Comparison of ENCODE assay signal across 9 mouse cellular contexts in genomic region chr4:132049549-132050200, GRCm38 (mm10). TPM values are rescaled to one million over a fixed set of nuclear protein-coding genes. Genes with fewer than 3 reads are reported as not detected.
A peak's percentile ranks its signal among the peaks of the same experiment; 100 is the strongest.
DNase-seq lines count a peak whose midpoint lies in the region; ATAC-seq and TF ChIP-seq lines count a peak whose summit lies in the region.
"Had no signal": no experiment of that assay in that cellular context is flagged by ENCODE, and none has a peak within 500 bp of the region (broad histone marks: within the 10 kb centered on the region; RNA-seq: fewer than 3 reads in every experiment).

No protein-coding gene starts in this region.

- H3K4me2 ChIP-seq in embryonic facial prominence, embryonic 13.5 days = peak overlapping the region; percentile 86
- H3K4me2 ChIP-seq in midbrain, postnatal 0 days (ENCODE audit: low read depth, low read length, poor library complexity, severe bottlenecking) = peak overlapping the region; percentile 67

- peaks cover 13% of the 10 kb centered on the region for H3K4me1 ChIP-seq in E14TG2a.4 (replicated peaks; ENCODE audit: low read depth, low read length)
- peaks cover 22% of the 10 kb centered on the region for H3K4me1 ChIP-seq in embryonic facial prominence, embryonic 13.5 days
- peaks cover 7% of the 10 kb centered on the region; the same call in 1 of the 2 replicates for H3K4me1 ChIP-seq in midbrain, postnatal 0 days (ENCODE audit: insufficient read depth, low read length)

- no peak for TF ChIP-seq CTCF in E14TG2a.4 (conservative IDR thresholded peaks at IDR 0.05; ENCODE audit: low read length)
- TF ChIP-seq CTCF in midbrain, postnatal 0 days (IDR thresholded peaks at IDR 0.05) = no peak

- DNase-seq in gastrocnemius, adult 18-20 months (ENCODE audit: low spot score) = peak; percentile 30
- DNase-seq in gastrocnemius, adult 8-10 months (ENCODE audit: low spot score in 2 of 2) = no peak
- DNase-seq in induced T-regulatory cell, adult 2 months (ENCODE audit: low read depth) = peak; percentile 51
- DNase-seq in midbrain, postnatal 0 days (ENCODE audit: low spot score) = no peak
- no peak for DNase-seq in spleen, adult 12 weeks (ENCODE audit: low spot score)
- DNase-seq in urinary bladder, postnatal 36 days (ENCODE audit: low spot score in 2 of 2) = no peak

- H3K9ac ChIP-seq in embryonic facial prominence, embryonic 13.5 days = 0 out of 2 replicates have a peak overlapping the region, but pooled peaks have one; percentile 36
- H3K9ac ChIP-seq in midbrain, postnatal 0 days (replicated peaks; ENCODE audit: low read length, poor library complexity, severe bottlenecking) = 0 out of 2 replicates have a peak overlapping the region, but pooled peaks have one; percentile 15

- no peaks in the 10 kb centered on the region for H3K36me3 ChIP-seq in E14TG2a.4 (ENCODE audit: insufficient read depth, low read length)
- H3K36me3 ChIP-seq in embryonic facial prominence, embryonic 13.5 days = no peaks in the 10 kb centered on the region
- H3K36me3 ChIP-seq in midbrain, postnatal 0 days (ENCODE audit: insufficient read depth, low read length) = no peaks in the 10 kb centered on the region

- H3K4me3 ChIP-seq in E14TG2a.4 (replicated peaks; ENCODE audit: low read length) = peak overlapping the region; percentile 95
- H3K4me3 ChIP-seq in embryonic facial prominence, embryonic 13.5 days = peak overlapping the region; percentile 93
- H3K4me3 ChIP-seq in midbrain, postnatal 0 days (ENCODE audit: low read depth, low read length) = peak overlapping the region; percentile 98

- no peaks in the 10 kb centered on the region for H3K9me3 ChIP-seq in E14TG2a.4 (ENCODE audit: low read length)
- H3K9me3 ChIP-seq in embryonic facial prominence, embryonic 13.5 days = no peaks in the 10 kb centered on the region
- no peaks in the 10 kb centered on the region for H3K9me3 ChIP-seq in midbrain, postnatal 0 days (ENCODE audit: low read length)

- H3K27ac ChIP-seq in embryonic facial prominence, embryonic 13.5 days = no peak overlapping the region
- no peak overlapping the region for H3K27ac ChIP-seq in midbrain, postnatal 0 days (ENCODE audit: low read depth, low read length)

- WGBS in embryonic facial prominence, embryonic 13.5 days = 10% methylated on average over 15 of the region's 15 CpGs
- 5% methylated on average over 15 of the region's 15 CpGs for WGBS in midbrain, postnatal 0 days

- no peak for ATAC-seq in embryonic facial prominence, embryonic 13.5 days (ENCODE audit: insufficient number of reproducible peaks, insufficient read depth, low FRiP score, low TSS enrichment, low read depth)
- no peak for ATAC-seq in midbrain, postnatal 0 days (ENCODE audit: low FRiP score)

- H3K27me3 ChIP-seq in E14TG2a.4 (ENCODE audit: insufficient read depth, low read length) = peaks cover 53% of the 10 kb centered on the region
- H3K27me3 ChIP-seq in embryonic facial prominence, embryonic 13.5 days = no peaks in the 10 kb centered on the region
- H3K27me3 ChIP-seq in midbrain, postnatal 0 days (ENCODE audit: insufficient read depth, low read length) = no peaks in the 10 kb centered on the region
- H3K27me3 ChIP-seq: Patski had no signal

RNA-seq across cellular contexts. Expression of gene Gm10300, which starts 24.8 kb away (rescaled TPM):
- total RNA-seq in gastrocnemius, adult 18-20 months (2021) = under 1 TPM in 1 of 2 experiments, not detected in 1; 0.09 TPM
- under 1 TPM in 3 of 4 experiments, not detected in 1; 0.10 to 0.22 (median 0.11) TPM for total RNA-seq in gastrocnemius, adult 8-10 months (2022)
- polyA plus RNA-seq in embryonic facial prominence, embryonic 13.5 days (2015; fragmentation: Nextera tagmentation; extraction: Ambion mirVana) = 0.11 TPM in 1 of 2 replicates, not detected in the other
- 0.05 TPM in 1 of 2 replicates, not detected in the other for total RNA-seq in midbrain, postnatal 0 days (2014; rRNA removed)
- 0.06 TPM in 1 of 2 replicates, not detected in the other for polyA plus RNA-seq in midbrain, postnatal 0 days (2015; fragmentation: Nextera tagmentation; extraction: Ambion mirVana)

RNA-seq across cellular contexts. Expression of gene Epb41, which starts 25.4 kb away (rescaled TPM):
- 100 to 1,000 TPM; 108 to 134 TPM for total RNA-seq in gastrocnemius, adult 18-20 months (2021)
- total RNA-seq in gastrocnemius, adult 8-10 months (2022) = 100 to 1,000 TPM; 114 to 129 (median 121) TPM
- polyA plus RNA-seq in embryonic facial prominence, embryonic 13.5 days (2015; fragmentation: Nextera tagmentation; extraction: Ambion mirVana) = 69.6 and 80.3 TPM in 2 replicates
- 70.4 and 77.1 TPM in 2 replicates for total RNA-seq in midbrain, postnatal 0 days (2014; rRNA removed)
- 29.4 and 29.9 TPM in 2 replicates for polyA plus RNA-seq in midbrain, postnatal 0 days (2015; fragmentation: Nextera tagmentation; extraction: Ambion mirVana)

Comparison
In these comparisons a context has a peak if more than half of its experiments do, and no peak if none do; other contexts are left out.
1. DNase-seq: peak in gastrocnemius, adult 18-20 months (single experiment) and induced T-regulatory cell, adult 2 months (single experiment); none in gastrocnemius, adult 8-10 months (0 of 2), midbrain, postnatal 0 days (single experiment), spleen, adult 12 weeks (single experiment) and urinary bladder, postnatal 36 days (0 of 2).
2. Peak in every context shown above with its lines, with median percentiles within 50 percentile points of each other: H3K4me3 ChIP-seq.